15 mouse cellular contexts compared by ENCODE assay signal in the genomic region with DNA sequence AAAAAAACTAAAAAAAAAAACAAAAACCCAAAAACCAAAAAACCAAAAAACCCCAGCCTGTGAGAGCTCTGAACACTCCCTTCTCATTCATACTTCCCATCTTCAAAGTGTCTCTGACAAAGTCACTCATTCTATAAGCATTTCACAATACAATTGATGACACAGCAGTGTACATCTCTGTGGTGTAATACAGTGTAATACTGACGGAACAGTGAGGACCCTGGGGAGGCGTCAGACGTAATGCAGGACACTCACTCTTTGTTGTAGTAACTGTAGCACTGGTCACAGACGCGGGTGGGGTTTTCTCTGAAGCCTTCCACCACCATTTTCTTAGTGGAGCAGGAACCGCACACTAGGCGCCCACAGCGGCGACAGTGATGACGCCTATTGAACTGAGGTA. TPM values are rescaled to one million over a fixed set of nuclear protein-coding genes. Genes with fewer than 3 reads are reported as not detected.
DNase-seq lines count a peak whose midpoint lies in the region; ATAC-seq lines count a peak whose summit lies in the region.
"Had no signal": no experiment of that assay in that cellular context is flagged by ENCODE, and none has a peak within 500 bp of the region (broad histone marks: within the 10 kb centered on the region; RNA-seq: fewer than 3 reads in every experiment).

No protein-coding gene starts in this region.

- DNase-seq in 416B (ENCODE audit: low read depth) (peak; percentile 48), MN1 (ENCODE audit: low spot score) (peak; percentile 8)
- no peak for DNase-seq in spleen, adult 12 weeks (ENCODE audit: low spot score)
- DNase-seq: adrenal gland, postnatal 10 days; cerebellum, adult 18-20 months; cerebellum, adult 9-11 months; cerebellum, postnatal 36 days; forebrain, postnatal 0 days; gastrocnemius, adult 2 months; gastrocnemius, postnatal 36 days; heart, adult 2 months had no signal

- peak; percentile 91 for ATAC-seq in granulocyte monocyte progenitor cell, adult 5-6 weeks (replicated peaks; ENCODE audit: poor library complexity, severe bottlenecking)
- peak; percentile 85 for ATAC-seq in neutrophil, adult 5-6 weeks (ENCODE audit: extremely low read depth, insufficient number of reproducible peaks, low FRiP score, poor library complexity, severe bottlenecking)
- ATAC-seq in frontal cortex, adult (ENCODE audit: low TSS enrichment) = no peak
- ATAC-seq: forebrain, embryonic 13.5 days; forebrain, postnatal 0 days had no signal

RNA-seq across cellular contexts. Expression of gene Zfyve26, which starts 41.1 kb away (rescaled TPM):
- 21.4 and 52.9 TPM in 2 replicates for total RNA-seq in granulocyte monocyte progenitor cell, adult 5-6 weeks (2014; fragmentation: Nextera tagmentation)
- total RNA-seq in granulocyte monocyte progenitor cell, adult 5-6 weeks (2017) = 12.2 and 15.8 TPM in 2 replicates
- 64.7 and 76.7 TPM in 2 replicates for total RNA-seq in neutrophil, adult 5-6 weeks (2017)

RNA-seq across cellular contexts. Expression of gene Rad51b, which starts 42.1 kb away (rescaled TPM):
- total RNA-seq in granulocyte monocyte progenitor cell, adult 5-6 weeks (2014; fragmentation: Nextera tagmentation) = 10.8 and 21.0 TPM in 2 replicates
- 19.0 and 24.4 TPM in 2 replicates for total RNA-seq in granulocyte monocyte progenitor cell, adult 5-6 weeks (2017)
- total RNA-seq in neutrophil, adult 5-6 weeks (2017) = 0.25 and 0.70 TPM in 2 replicates

RNA-seq across cellular contexts. Expression of gene Rdh12, which starts 46.3 kb away (rescaled TPM):
- 2.5 and 2.7 TPM in 2 replicates for total RNA-seq in granulocyte monocyte progenitor cell, adult 5-6 weeks (2014; fragmentation: Nextera tagmentation)
- total RNA-seq in granulocyte monocyte progenitor cell, adult 5-6 weeks (2017) = 5.1 and 8.8 TPM in 2 replicates
- 73.3 and 81.9 TPM in 2 replicates for total RNA-seq in neutrophil, adult 5-6 weeks (2017)
